Mouse (Mus musculus): Measurements from ENCODE around the gene Rgs6. TPM values are rescaled to one million over a fixed set of nuclear protein-coding genes. Genes with fewer than 3 reads are reported as not detected.

Gene Rgs6
- total RNA-seq, 2 experiments from 2014 or later = not detected

- no peak for ATAC-seq (replicated peaks; ENCODE audit: low FRiP score, poor library complexity, severe bottlenecking)
Measured at GRCm38 (mm10) chr12:83052391-83052790, 464.3 kb downstream of the Rgs6 start.

GRCm38 (mm10) chr12:83055690-83056089 is 467.6 kb downstream of the Rgs6 start:
- no peak for ATAC-seq (replicated peaks; ENCODE audit: low FRiP score, poor library complexity, severe bottlenecking)

- ATAC-seq (replicated peaks; ENCODE audit: low FRiP score, poor library complexity, severe bottlenecking) = no peak
Measured at GRCm38 (mm10) chr12:83066426-83066825, 478.3 kb downstream of the Rgs6 start.

GRCm38 (mm10) chr12:83070848-83071247 is 482.8 kb downstream of the Rgs6 start:
- ATAC-seq (replicated peaks; ENCODE audit: low FRiP score, poor library complexity, severe bottlenecking) = no peak

- peak; percentile 74 for ATAC-seq (replicated peaks; ENCODE audit: low FRiP score, poor library complexity, severe bottlenecking)
Measured at GRCm38 (mm10) chr12:83072181-83072887, 484.2 kb downstream of the Rgs6 start.

- ATAC-seq (replicated peaks; ENCODE audit: low FRiP score, poor library complexity, severe bottlenecking) = peak; percentile 79
Measured at GRCm38 (mm10) chr12:83072951-83073878, 485.1 kb downstream of the Rgs6 start.

- ATAC-seq (replicated peaks; ENCODE audit: low FRiP score, poor library complexity, severe bottlenecking) = peak; percentile 7
Measured at GRCm38 (mm10) chr12:83073879-83074368, 485.8 kb downstream of the Rgs6 start.

GRCm38 (mm10) chr12:83076179-83076578 is 488.1 kb downstream of the Rgs6 start:
- ATAC-seq (replicated peaks; ENCODE audit: low FRiP score, poor library complexity, severe bottlenecking) = no peak

GRCm38 (mm10) chr12:83077486-83077885 is 489.4 kb downstream of the Rgs6 start:
- ATAC-seq (replicated peaks; ENCODE audit: low FRiP score, poor library complexity, severe bottlenecking) = no peak

GRCm38 (mm10) chr12:83083427-83083826 is 495.3 kb downstream of the Rgs6 start:
- no peak for ATAC-seq (replicated peaks; ENCODE audit: low FRiP score, poor library complexity, severe bottlenecking)

GRCm38 (mm10) chr12:83084614-83085013 is 496.5 kb downstream of the Rgs6 start:
- ATAC-seq (replicated peaks; ENCODE audit: low FRiP score, poor library complexity, severe bottlenecking) = no peak

- ATAC-seq (replicated peaks; ENCODE audit: low FRiP score, poor library complexity, severe bottlenecking) = no peak
Measured at GRCm38 (mm10) chr12:83087010-83087409, 498.9 kb downstream of the Rgs6 start.

- ATAC-seq (replicated peaks; ENCODE audit: low FRiP score, poor library complexity, severe bottlenecking) = no peak
Measured at GRCm38 (mm10) chr12:83087555-83087954, 499.5 kb downstream of the Rgs6 start.

GRCm38 (mm10) chr12:83092001-83092400 is 503.9 kb downstream of the Rgs6 start:
- no peak for ATAC-seq (replicated peaks; ENCODE audit: low FRiP score, poor library complexity, severe bottlenecking)

GRCm38 (mm10) chr12:83097787-83098186 is 509.7 kb downstream of the Rgs6 start:
- ATAC-seq (replicated peaks; ENCODE audit: low FRiP score, poor library complexity, severe bottlenecking) = peak; percentile 55; the same call in 1 of the 2 replicates

GRCm38 (mm10) chr12:83098646-83099371 is 510.7 kb downstream of the Rgs6 start:
- no peak for ATAC-seq (replicated peaks; ENCODE audit: low FRiP score, poor library complexity, severe bottlenecking)

- ATAC-seq (replicated peaks; ENCODE audit: low FRiP score, poor library complexity, severe bottlenecking) = 0 out of 2 replicates have a peak, but pooled peaks have one; percentile 41
Measured at GRCm38 (mm10) chr12:83099920-83100319, 511.8 kb downstream of the Rgs6 start.

GRCm38 (mm10) chr12:83100413-83100812 is 512.3 kb downstream of the Rgs6 start:
- ATAC-seq (replicated peaks; ENCODE audit: low FRiP score, poor library complexity, severe bottlenecking) = no peak

GRCm38 (mm10) chr12:83100848-83101247 is 512.8 kb downstream of the Rgs6 start:
- ATAC-seq (replicated peaks; ENCODE audit: low FRiP score, poor library complexity, severe bottlenecking) = no peak

- no peak for ATAC-seq (replicated peaks; ENCODE audit: low FRiP score, poor library complexity, severe bottlenecking)
Measured at GRCm38 (mm10) chr12:83105514-83106119, 517.5 kb downstream of the Rgs6 start.
